Mouse (Mus musculus) thymus, postnatal 14 days (tissue): ENCODE data around the gene Tectb.
"Not testable (repeated sequence)": the region's sequence is repeated elsewhere in the genome, so short reads cannot be mapped to it uniquely, and the experiment has no call there.

Source experiments
- DNase-seq: peaks from one replicate; pipeline ENCODE4 v3.0.0; 2021

The Tectb gene

GRCm38 (mm10) chr19:55180433-55180832, at the start of gene Tectb:
Tectb (plus strand) TSS chr19:55180733.
- DNase-seq, result no peak

- DNase-seq, result no peak
Observed at GRCm38 (mm10) chr19:55131747-55132146, 48.8 kb upstream of the Tectb start.

- DNase-seq, result no peak
Observed at GRCm38 (mm10) chr19:55132476-55132875, 48.1 kb upstream of the Tectb start.

- DNase-seq, result no peak
Observed at GRCm38 (mm10) chr19:55134521-55134920, 46.0 kb upstream of the Tectb start.

GRCm38 (mm10) chr19:55135918-55136317, 44.6 kb upstream of the Tectb start:
- no peak for DNase-seq

GRCm38 (mm10) chr19:55136693-55137427, 43.7 kb upstream of the Tectb start:
- no peak for DNase-seq

- no peak for DNase-seq
Observed at GRCm38 (mm10) chr19:55137884-55138283, 42.6 kb upstream of the Tectb start.

- no peak for DNase-seq
Observed at GRCm38 (mm10) chr19:55138506-55138905, 42.0 kb upstream of the Tectb start.

- DNase-seq, result no peak
Observed at GRCm38 (mm10) chr19:55139301-55139700, 41.2 kb upstream of the Tectb start.

- no peak for DNase-seq
Observed at GRCm38 (mm10) chr19:55143391-55144300, 36.9 kb upstream of the Tectb start.

- DNase-seq, result no peak
Observed at GRCm38 (mm10) chr19:55144691-55145090, 35.8 kb upstream of the Tectb start.

- no peak for DNase-seq
Observed at GRCm38 (mm10) chr19:55145136-55145535, 35.4 kb upstream of the Tectb start.

- no peak for DNase-seq
Observed at GRCm38 (mm10) chr19:55147568-55147967, 33.0 kb upstream of the Tectb start.

- DNase-seq, result no peak
Observed at GRCm38 (mm10) chr19:55148109-55148508, 32.4 kb upstream of the Tectb start.

- no peak for DNase-seq
Observed at GRCm38 (mm10) chr19:55149646-55150045, 30.9 kb upstream of the Tectb start.

- DNase-seq, result not testable (repeated sequence)
Observed at GRCm38 (mm10) chr19:55152274-55152673, 28.3 kb upstream of the Tectb start.

- DNase-seq, result no peak
Observed at GRCm38 (mm10) chr19:55152983-55153382, 27.6 kb upstream of the Tectb start.

GRCm38 (mm10) chr19:55157029-55157428, 23.5 kb upstream of the Tectb start:
- DNase-seq, result no peak

GRCm38 (mm10) chr19:55158606-55159005, 21.9 kb upstream of the Tectb start:
- DNase-seq, result no peak

- DNase-seq, result no peak
Observed at GRCm38 (mm10) chr19:55159826-55160225, 20.7 kb upstream of the Tectb start.

GRCm38 (mm10) chr19:55162271-55162670, 18.3 kb upstream of the Tectb start:
- no peak for DNase-seq

- no peak for DNase-seq
Observed at GRCm38 (mm10) chr19:55164162-55164561, 16.4 kb upstream of the Tectb start.

- DNase-seq, result no peak
Observed at GRCm38 (mm10) chr19:55165183-55165865, 15.2 kb upstream of the Tectb start.
